Mouse (Mus musculus): ENCODE measurements around the gene Fpr3. TPM values are rescaled to one million over a fixed set of nuclear protein-coding genes. Genes with fewer than 3 reads are reported as not detected.
"Not testable (repeated sequence)": the region's sequence is repeated elsewhere in the genome, so short reads cannot be mapped to it uniquely, and the experiment has no call there.

Fpr3 gene
- not detected in 2 replicates for polyA plus RNA-seq (2016; fragmentation: Nextera tagmentation; extraction: Ambion mirVana)

GRCm38 (mm10) chr17:17887774-17888248, at the start of gene Fpr3, which contains the start of gene Fpr2:
Gene Fpr3, plus strand, starts transcription at chr17:17887852.
Gene Fpr2, plus strand, starts transcription at chr17:17887824.
- WGBS: 68% methylated on average over 1 of the region's 1 CpGs
- H3K9me3 ChIP-seq (replicated peaks): no peaks in the 10 kb centered on the region

DNA sequence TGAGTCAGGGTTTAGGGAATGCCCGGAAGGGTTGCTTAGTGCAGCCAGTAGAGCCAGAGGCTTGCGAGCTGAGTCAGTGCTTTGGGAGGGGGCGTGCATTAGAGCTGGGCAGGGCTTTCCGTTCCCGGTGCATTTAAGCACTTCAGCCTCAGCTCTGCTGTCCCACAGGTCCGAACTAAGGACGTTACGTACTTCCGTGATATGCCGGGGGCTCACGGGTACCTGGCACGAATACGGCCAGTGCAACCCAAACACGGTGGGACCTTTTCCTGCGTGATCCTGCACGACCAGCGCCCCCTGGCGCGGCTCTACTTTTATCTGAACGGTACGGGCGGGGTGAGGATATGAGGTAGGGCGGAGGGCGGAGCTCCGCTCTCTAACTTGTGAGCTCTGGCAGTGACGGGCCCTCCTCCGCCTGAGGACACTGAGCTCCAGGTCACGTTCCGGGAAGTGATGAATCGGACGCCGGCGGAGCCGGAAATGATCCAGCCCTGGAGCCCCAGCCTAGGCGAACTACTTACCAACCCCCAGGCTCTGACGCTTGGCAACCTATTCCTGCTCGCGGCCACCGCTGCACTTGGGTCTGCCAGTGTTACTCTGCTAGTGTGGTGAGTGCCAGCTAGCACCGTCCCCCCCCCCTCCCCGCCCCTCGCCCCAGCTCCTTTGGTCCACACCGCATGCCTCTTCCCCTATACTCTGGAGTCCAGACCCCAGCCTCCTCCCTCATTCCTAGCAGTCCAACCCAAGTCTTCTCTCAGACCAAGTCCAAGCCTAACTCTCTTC, 49.5 kb upstream of the Fpr3 start:
- under 1% methylated on average over 43 of the region's 43 CpGs for WGBS
- H3K4me3 ChIP-seq: peak overlapping the region; percentile 63
- H3K4me1 ChIP-seq: peaks cover 45% of the 10 kb centered on the region
- no peaks in the 10 kb centered on the region for H3K9me3 ChIP-seq (replicated peaks)
- DNase-seq (ENCODE audit: low spot score): peak; percentile 88
- peaks cover 83% of the 10 kb centered on the region for H3K36me3 ChIP-seq
- H3K27ac ChIP-seq (replicated peaks): peak overlapping the region; percentile 88
- H3K27me3 ChIP-seq (ENCODE audit: low read depth, poor library complexity, severe bottlenecking): no peaks in the 10 kb centered on the region

More at GRCm38 (mm10) chr17:17887774-17888248, at the start of gene Fpr3, which contains the start of gene Fpr2:
- Histone ChIP-seq H3K36me3 (no peaks in the 10 kb centered on the region), H3K27ac (replicated peaks) (no peak within 1 kb of the TSS), H3K4me1 (no peaks in the 10 kb centered on the region), H3K4me3 (no peak within 1 kb of the TSS), H3K27me3 (ENCODE audit: low read depth, poor library complexity, severe bottlenecking) (no peaks in the 10 kb centered on the region)
- DNase-seq (ENCODE audit: low spot score): no peak

GRCm38 (mm10) chr17:17839276-17839675, 48.4 kb upstream of the Fpr3 start:
- peaks cover 37% of the 10 kb centered on the region for H3K4me1 ChIP-seq
- H3K4me3 ChIP-seq: no peak overlapping the region
- H3K27me3 ChIP-seq (ENCODE audit: low read depth, poor library complexity, severe bottlenecking): no peaks in the 10 kb centered on the region
- H3K27ac ChIP-seq (replicated peaks): no peak overlapping the region
- WGBS: 97% methylated on average over 2 of the region's 2 CpGs
- DNase-seq (ENCODE audit: low spot score): no peak
- no peaks in the 10 kb centered on the region for H3K9me3 ChIP-seq (replicated peaks)
- H3K36me3 ChIP-seq: peaks cover 75% of the 10 kb centered on the region

DNA sequence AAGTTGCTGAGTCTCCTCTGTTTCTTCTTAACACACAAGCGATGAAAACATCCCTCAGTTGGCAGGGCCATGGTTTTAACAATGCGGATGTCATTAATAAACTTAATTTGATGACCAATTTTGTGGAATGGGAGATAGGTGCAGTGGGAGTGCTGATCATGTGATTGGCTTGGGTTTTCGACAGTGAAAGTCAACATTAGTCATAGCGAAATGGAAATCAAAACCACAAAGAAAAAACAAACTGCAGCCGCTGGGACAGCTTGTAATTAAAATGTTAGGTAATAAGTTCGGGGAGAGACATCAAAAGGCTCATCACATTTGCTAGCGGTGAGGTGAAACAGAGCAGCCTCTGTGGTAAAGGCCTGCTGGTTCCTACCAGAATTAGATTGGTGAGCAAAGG, 46.9 kb upstream of the Fpr3 start:
- DNase-seq (ENCODE audit: low spot score): no peak
- peaks cover 60% of the 10 kb centered on the region for H3K36me3 ChIP-seq
- 91% methylated on average over 7 of the region's 7 CpGs for WGBS
- no peak overlapping the region for H3K4me3 ChIP-seq
- no peaks in the 10 kb centered on the region for H3K27me3 ChIP-seq (ENCODE audit: low read depth, poor library complexity, severe bottlenecking)
- peaks cover 33% of the 10 kb centered on the region for H3K4me1 ChIP-seq
- H3K27ac ChIP-seq (replicated peaks): no peak overlapping the region
- no peaks in the 10 kb centered on the region for H3K9me3 ChIP-seq (replicated peaks)

DNA sequence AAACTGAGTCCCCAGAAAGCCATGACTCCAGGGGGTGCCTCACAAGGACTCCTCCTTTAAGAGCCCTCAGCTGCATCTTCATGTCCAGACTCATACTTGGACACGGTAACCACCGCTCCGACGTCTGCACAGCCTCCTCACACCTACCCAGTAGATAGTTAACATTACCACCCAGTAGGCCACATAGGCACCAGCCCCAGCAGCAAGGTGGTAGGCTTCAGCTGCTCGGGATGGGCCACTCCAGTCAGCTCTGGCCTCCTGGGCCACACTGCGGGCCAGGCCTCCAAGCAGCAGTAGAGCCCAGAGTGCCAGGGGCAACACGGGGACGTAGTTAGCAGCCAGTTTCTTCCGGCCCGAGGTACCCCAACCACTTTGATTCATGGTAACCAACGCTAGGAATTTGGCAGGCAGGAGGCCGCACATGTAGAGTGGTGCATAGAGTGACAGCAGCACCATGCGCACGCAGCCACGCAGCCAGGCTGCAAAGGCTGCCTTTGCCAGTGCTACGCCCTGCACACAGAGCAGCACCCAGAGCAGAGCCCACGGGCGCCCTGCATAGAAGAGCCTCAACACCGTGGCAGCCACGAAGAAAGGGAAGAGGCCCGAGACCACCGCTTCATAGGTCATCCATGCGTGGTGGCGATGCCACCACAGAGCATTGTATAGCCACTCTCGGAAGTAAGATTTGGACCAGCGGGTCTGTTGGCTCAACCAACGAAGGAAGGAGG, 44.0 kb upstream of the Fpr3 start:
- WGBS: 77% methylated on average over 27 of the region's 27 CpGs
- H3K9me3 ChIP-seq (replicated peaks): no peaks in the 10 kb centered on the region
- H3K4me1 ChIP-seq: peaks cover 4% of the 10 kb centered on the region
- no peak overlapping the region for H3K4me3 ChIP-seq
- peaks cover 46% of the 10 kb centered on the region for H3K36me3 ChIP-seq
- no peak for DNase-seq (ENCODE audit: low spot score)
- H3K27ac ChIP-seq (replicated peaks): no peak overlapping the region
- peaks cover 14% of the 10 kb centered on the region; the same call in 1 of the 2 replicates for H3K27me3 ChIP-seq (ENCODE audit: low read depth, poor library complexity, severe bottlenecking)

- not testable (repeated sequence) for H3K4me1 ChIP-seq; H3K4me3 ChIP-seq; H3K9me3 ChIP-seq (replicated peaks); H3K27ac ChIP-seq (replicated peaks); DNase-seq (ENCODE audit: low spot score)
- H3K36me3 ChIP-seq: peaks cover 41% of the 10 kb centered on the region
- peaks cover 23% of the 10 kb centered on the region for H3K27me3 ChIP-seq (ENCODE audit: low read depth, poor library complexity, severe bottlenecking)
- WGBS: 98% methylated on average over 3 of the region's 3 CpGs
Measured at GRCm38 (mm10) chr17:17844606-17845005, 43.0 kb upstream of the Fpr3 start.

DNA sequence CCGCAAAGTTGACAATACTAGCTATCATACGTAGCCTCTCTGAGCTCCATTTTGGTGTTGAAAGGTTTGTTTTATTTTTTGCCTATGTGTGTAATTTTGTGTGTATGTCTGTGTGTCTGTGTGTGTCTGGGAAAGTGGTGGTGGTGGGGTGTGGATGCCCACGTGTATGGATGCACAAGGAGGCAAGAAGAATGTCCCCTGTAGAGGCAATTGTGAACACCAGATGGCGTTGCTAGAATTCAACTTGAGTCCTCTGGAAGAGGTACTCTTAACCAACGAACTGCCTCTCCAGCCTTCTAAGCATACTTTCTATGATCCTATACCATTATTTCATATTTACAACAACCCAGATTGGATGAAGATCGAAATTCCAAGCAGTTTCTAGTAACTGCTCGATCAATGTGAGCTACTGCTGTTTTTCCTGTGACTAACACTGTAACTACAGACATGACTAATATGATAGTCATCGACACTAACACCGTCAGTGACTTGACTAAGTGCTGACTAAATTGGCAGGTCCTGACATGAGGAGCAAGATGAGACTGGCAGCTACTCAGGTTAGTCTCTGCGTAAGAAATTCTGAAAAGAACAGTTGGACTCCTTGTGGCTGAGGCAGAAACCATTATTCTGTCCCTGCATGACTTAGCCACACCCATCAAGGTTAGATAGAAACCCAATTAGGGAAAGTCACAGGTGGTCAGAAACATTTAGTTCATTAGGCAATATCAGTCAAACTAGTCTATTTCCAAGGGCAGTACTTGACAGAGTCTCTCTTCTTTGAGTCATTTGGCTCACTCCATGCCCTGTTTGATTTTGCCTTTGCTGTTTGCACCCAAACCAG, 42.2 kb upstream of the Fpr3 start:
- H3K36me3 ChIP-seq: peaks cover 33% of the 10 kb centered on the region
- no peaks in the 10 kb centered on the region for H3K9me3 ChIP-seq (replicated peaks)
- no peak overlapping the region for H3K4me3 ChIP-seq
- WGBS: 73% methylated on average over 10 of the region's 10 CpGs
- H3K27me3 ChIP-seq (ENCODE audit: low read depth, poor library complexity, severe bottlenecking): peaks cover 31% of the 10 kb centered on the region
- H3K4me1 ChIP-seq: peaks cover 5% of the 10 kb centered on the region; the same call in 1 of the 2 replicates
- H3K27ac ChIP-seq (replicated peaks): no peak overlapping the region
- DNase-seq (ENCODE audit: low spot score): no peak

- WGBS: 74% methylated on average over 2 of the region's 2 CpGs
- Histone ChIP-seq H3K36me3 (peaks cover 8% of the 10 kb centered on the region; the same call in 1 of the 2 replicates), H3K4me3 (no peak overlapping the region), H3K27ac (replicated peaks) (no peak overlapping the region), H3K4me1 (peaks cover 5% of the 10 kb centered on the region; the same call in 1 of the 2 replicates), H3K27me3 (ENCODE audit: low read depth, poor library complexity, severe bottlenecking) (peaks cover 37% of the 10 kb centered on the region), H3K9me3 (replicated peaks) (no peaks in the 10 kb centered on the region)
- DNase-seq (ENCODE audit: low spot score): no peak
Measured at GRCm38 (mm10) chr17:17848988-17849387, 38.7 kb upstream of the Fpr3 start.

DNA sequence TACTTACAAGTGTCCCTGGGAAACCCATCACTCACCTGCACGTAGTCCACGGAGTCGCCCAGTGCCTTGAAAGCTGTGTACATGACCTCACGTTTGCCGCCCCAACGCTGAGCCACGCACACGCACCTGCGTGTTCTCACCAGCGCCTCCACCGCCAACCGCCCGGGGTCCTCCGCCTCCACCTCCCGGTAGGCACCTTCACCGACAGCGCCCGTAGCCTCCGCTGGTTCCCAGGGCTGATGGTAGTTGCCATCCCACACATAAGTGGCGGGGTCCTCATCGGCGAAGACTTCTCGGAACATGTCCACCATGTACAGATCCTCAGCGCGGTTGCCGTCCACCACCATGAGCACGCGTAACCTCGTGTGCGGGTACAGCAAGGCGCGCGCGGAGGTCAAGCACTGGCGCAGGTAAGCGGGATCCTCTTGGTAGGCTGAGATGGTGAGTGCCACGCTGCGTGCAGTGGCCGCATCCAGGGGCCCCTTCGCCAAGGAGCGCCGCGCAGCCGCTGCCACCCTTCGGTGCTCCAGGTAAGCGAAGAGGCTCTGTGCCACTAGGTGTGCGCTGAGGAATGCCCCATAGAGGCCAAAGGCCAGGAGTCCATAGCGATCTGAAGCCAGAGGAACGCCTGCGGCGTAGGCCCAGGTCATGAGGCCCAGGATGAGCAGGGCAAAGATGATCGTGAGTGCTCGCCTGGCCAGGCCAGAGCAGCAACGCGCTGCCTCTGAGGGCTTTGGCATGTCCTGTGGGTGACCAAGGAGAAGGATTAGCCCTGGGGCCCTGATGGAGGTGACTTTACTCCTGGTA, 37.5 kb upstream of the Fpr3 start:
- no peak overlapping the region for H3K27ac ChIP-seq (replicated peaks)
- H3K4me1 ChIP-seq: peaks cover 5% of the 10 kb centered on the region; the same call in 1 of the 2 replicates
- DNase-seq (ENCODE audit: low spot score): no peak
- peaks cover 37% of the 10 kb centered on the region for H3K27me3 ChIP-seq (ENCODE audit: low read depth, poor library complexity, severe bottlenecking)
- 15% methylated on average over 55 of the region's 55 CpGs for WGBS
- H3K36me3 ChIP-seq: peaks cover 8% of the 10 kb centered on the region; the same call in 1 of the 2 replicates
- no peaks in the 10 kb centered on the region for H3K9me3 ChIP-seq (replicated peaks)
- peak overlapping the region; percentile 21 for H3K4me3 ChIP-seq

- H3K9me3 ChIP-seq (replicated peaks): no peaks in the 10 kb centered on the region
- 60% methylated on average over 8 of the region's 8 CpGs for WGBS
- H3K27me3 ChIP-seq (ENCODE audit: low read depth, poor library complexity, severe bottlenecking): peaks cover 8% of the 10 kb centered on the region
- H3K4me3 ChIP-seq: no peak within 1 kb of the TSS
- peaks cover under 1% of the 10 kb centered on the region; the same call in 1 of the 2 replicates for H3K4me1 ChIP-seq
- no peak within 1 kb of the TSS for H3K27ac ChIP-seq (replicated peaks)
- H3K36me3 ChIP-seq: no peaks in the 10 kb centered on the region
- no peak for DNase-seq (ENCODE audit: low spot score)
Measured at GRCm38 (mm10) chr17:17855064-17855838, 32.4 kb upstream of the Fpr3 start, which contains the start of gene Has1. Gene Has1, minus strand, starts transcription at chr17:17855205.

DNA sequence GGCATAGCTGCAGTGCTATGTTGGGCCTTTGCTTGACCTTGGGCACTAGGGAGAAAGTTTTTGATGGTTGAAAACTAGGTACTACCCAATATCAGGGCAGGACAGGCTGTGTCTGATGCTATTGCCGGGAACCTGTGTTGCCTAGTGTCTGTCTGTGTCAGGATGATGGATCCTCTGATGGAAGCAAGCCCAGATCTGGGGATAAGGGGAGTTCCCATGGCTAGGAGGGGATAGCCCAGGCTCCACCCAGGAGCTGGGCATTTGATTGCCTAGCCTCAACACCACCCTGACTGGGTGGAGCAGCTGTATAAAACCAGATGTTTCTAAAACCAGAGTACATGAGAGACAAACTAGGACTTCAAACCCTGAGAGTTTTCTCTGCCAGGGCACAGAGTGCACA, 31.0 kb upstream of the Fpr3 start:
- H3K36me3 ChIP-seq: no peaks in the 10 kb centered on the region
- H3K27ac ChIP-seq (replicated peaks): no peak overlapping the region
- DNase-seq (ENCODE audit: low spot score): no peak
- no peaks in the 10 kb centered on the region for H3K27me3 ChIP-seq (ENCODE audit: low read depth, poor library complexity, severe bottlenecking)
- no peaks in the 10 kb centered on the region; the same call in 1 of the 2 replicates for H3K4me1 ChIP-seq
- 83% methylated on average over 1 of the region's 1 CpGs for WGBS
- H3K9me3 ChIP-seq (replicated peaks): no peaks in the 10 kb centered on the region
- H3K4me3 ChIP-seq: no peak overlapping the region

Data from midbrain, embryonic 10.5 days (tissue).